Mouse (Mus musculus) embryonic facial prominence, embryonic 11.5 days (tissue): Measurements from ENCODE around the gene Slc41a3. TPM values are rescaled to one million over a fixed set of nuclear protein-coding genes. Genes with fewer than 3 reads are reported as not detected.
"Not testable (repeated sequence)": the region's sequence is repeated elsewhere in the genome, so short reads cannot be mapped to it uniquely, and the experiment has no call there.

ENCODE experiments used
- ATAC-seq: fragments of 200-750 bp; cut with Nextera tagmentation; replicated peaks from 2 replicates; pipeline ENCODE4 v1.8.0; 2017; ENCODE audit warnings: low read depth; ENCODE audit not compliant: insufficient number of reproducible peaks, low FRiP score, low TSS enrichment
- DNase-seq: peaks from one replicate; pipeline ENCODE4 v3.0.0-alpha.2; 2015; ENCODE audit warnings: low spot score
- H3K27ac ChIP-seq: fragments of 300-500 bp; sonication (generic); replicated peaks from 2 replicates; pipeline ENCODE4 v1.5.1; 2014; ENCODE audit warnings: mild to moderate bottlenecking, low read depth, low read length, control low read depth
- H3K27me3 ChIP-seq: fragments of 300-500 bp; sonication (generic); 2 replicates; pipeline ENCODE4 v1.6.1; 2014; ENCODE audit warnings: mild to moderate bottlenecking, low read length, moderate library complexity, mixed read lengths; ENCODE audit not compliant: control insufficient read depth, insufficient read depth
- H3K36me3 ChIP-seq: fragments of 300-500 bp; sonication (generic); replicated peaks from 2 replicates; pipeline ENCODE4 v1.6.1; 2014; ENCODE audit warnings: low read depth, mild to moderate bottlenecking, low read length, moderate library complexity, mixed read lengths; ENCODE audit not compliant: control insufficient read depth, insufficient read depth
- H3K4me1 ChIP-seq: fragments of 300-500 bp; sonication (generic); 2 replicates; pipeline ENCODE4 v1.6.1; 2014; ENCODE audit warnings: low read length, mixed read lengths; ENCODE audit not compliant: control insufficient read depth, insufficient read depth
- H3K4me2 ChIP-seq: fragments of 300-500 bp; sonication (generic); 2 replicates; pipeline ENCODE4 v1.6.1; 2014; ENCODE audit warnings: low read depth, mild to moderate bottlenecking, control low read depth, low read length, moderate library complexity
- H3K4me3 ChIP-seq: fragments of 300-500 bp; sonication (generic); 2 replicates; pipeline ENCODE4 v1.5.1; 2014; ENCODE audit warnings: low read depth, low read length, control low read depth
- H3K9ac ChIP-seq: fragments of 300-500 bp; sonication (generic); replicated peaks from 2 replicates; pipeline ENCODE4 v1.6.1; 2014; ENCODE audit warnings: mild to moderate bottlenecking, control low read depth, low read length
- H3K9me3 ChIP-seq: fragments of 300-500 bp; sonication (generic); replicated peaks from 2 replicates; pipeline ENCODE4 v1.6.1; 2016; ENCODE audit warnings: mild to moderate bottlenecking, low read length, inconsistent platforms, mixed read lengths; ENCODE audit not compliant: control insufficient read depth
- WGBS: fragments of 180-500 bp; shearing (Covaris S2); extraction: QIAGEN DNeasy Blood & Tissue Kit; methylation state at CpG from one replicate; pipeline ENCODE4 v1.1.7; 2014; 5-methylcytosine and 5-hydroxymethylcytosine counted together
- polyA plus RNA-seq: library from polyadenylated mRNA; unstranded; fragments of >200 nt; fragmentation: Nextera tagmentation; extraction: Ambion mirVana; gene quantifications from 2 replicates; pipeline ENCODE4 v1.2.1, GENCODE M21; 2014

The Slc41a3 gene
- polyA plus RNA-seq, 1 experiment from 2014 or later = 2.5 TPM

GRCm38 (mm10) chr6:90627556-90627955 lies 23.0 kb downstream of the Slc41a3 start:
- H3K27ac ChIP-seq = no peak overlapping the region
- DNase-seq (no peak), ATAC-seq (no peak)
- no peak overlapping the region for H3K4me2 ChIP-seq
- WGBS = 87% methylated on average over 4 of the region's 4 CpGs
- H3K9me3 ChIP-seq = no peaks in the 10 kb centered on the region
- H3K4me1 ChIP-seq = no peaks in the 10 kb centered on the region
- no peak overlapping the region for H3K4me3 ChIP-seq
- H3K27me3 ChIP-seq = no peaks in the 10 kb centered on the region
- no peaks in the 10 kb centered on the region for H3K36me3 ChIP-seq
- H3K9ac ChIP-seq = no peak overlapping the region

GRCm38 (mm10) chr6:90629506-90629905 lies 25.0 kb downstream of the Slc41a3 start:
- no peak overlapping the region for H3K9ac ChIP-seq
- no peaks in the 10 kb centered on the region for H3K36me3 ChIP-seq
- no peak overlapping the region for H3K27ac ChIP-seq
- H3K4me1 ChIP-seq = no peaks in the 10 kb centered on the region
- DNase-seq (no peak), ATAC-seq (no peak)
- H3K4me2 ChIP-seq = no peak overlapping the region
- H3K27me3 ChIP-seq = no peaks in the 10 kb centered on the region
- no peaks in the 10 kb centered on the region for H3K9me3 ChIP-seq
- H3K4me3 ChIP-seq = no peak overlapping the region
- 84% methylated on average over 6 of the region's 6 CpGs for WGBS

GRCm38 (mm10) chr6:90630427-90630826 lies 25.9 kb downstream of the Slc41a3 start:
- Histone ChIP-seq H3K36me3 (no peaks in the 10 kb centered on the region), H3K9ac (no peak overlapping the region), H3K4me1 (no peaks in the 10 kb centered on the region; the same call in 1 of the 2 replicates), H3K4me2 (no peak overlapping the region), H3K27ac (no peak overlapping the region), H3K9me3 (no peaks in the 10 kb centered on the region), H3K4me3 (no peak overlapping the region), H3K27me3 (no peaks in the 10 kb centered on the region)
- DNase-seq = no peak
- ATAC-seq = no peak
- WGBS = 90% methylated on average over 7 of the region's 7 CpGs

GRCm38 (mm10) chr6:90632526-90632925 lies 28.0 kb downstream of the Slc41a3 start:
- not testable (repeated sequence) for DNase-seq, ATAC-seq, H3K36me3 ChIP-seq, H3K4me2 ChIP-seq, H3K9me3 ChIP-seq, H3K27ac ChIP-seq, H3K4me1 ChIP-seq, H3K4me3 ChIP-seq, H3K27me3 ChIP-seq, H3K9ac ChIP-seq
- 71% methylated on average over 3 of the region's 3 CpGs for WGBS

GRCm38 (mm10) chr6:90635081-90635480 lies 30.6 kb downstream of the Slc41a3 start:
- no peaks in the 10 kb centered on the region for H3K27me3 ChIP-seq
- H3K4me1 ChIP-seq = no peaks in the 10 kb centered on the region; the same call in 1 of the 2 replicates
- no peaks in the 10 kb centered on the region for H3K36me3 ChIP-seq
- ATAC-seq (no peak), DNase-seq (no peak)
- H3K9ac ChIP-seq = no peak overlapping the region
- WGBS = 32% methylated on average over 4 of the region's 4 CpGs
- no peak overlapping the region for H3K27ac ChIP-seq
- no peak overlapping the region for H3K4me3 ChIP-seq
- H3K9me3 ChIP-seq = no peaks in the 10 kb centered on the region
- no peak overlapping the region for H3K4me2 ChIP-seq

- Histone ChIP-seq H3K4me3 (no peak overlapping the region), H3K9ac (no peak overlapping the region), H3K4me1 (no peaks in the 10 kb centered on the region; the same call in 1 of the 2 replicates), H3K4me2 (no peak overlapping the region), H3K27me3 (no peaks in the 10 kb centered on the region), H3K36me3 (no peaks in the 10 kb centered on the region), H3K27ac (no peak overlapping the region), H3K9me3 (no peaks in the 10 kb centered on the region)
- no peak for ATAC-seq
- WGBS = 68% methylated on average over 3 of the region's 3 CpGs
- DNase-seq = no peak
Measured at GRCm38 (mm10) chr6:90635611-90636010, 31.1 kb downstream of the Slc41a3 start.

GRCm38 (mm10) chr6:90643057-90643456 lies 38.5 kb downstream of the Slc41a3 start:
- H3K27me3 ChIP-seq = no peaks in the 10 kb centered on the region
- no peaks in the 10 kb centered on the region for H3K4me1 ChIP-seq
- H3K9ac ChIP-seq = no peak overlapping the region
- WGBS = 81% methylated on average over 3 of the region's 3 CpGs
- H3K36me3 ChIP-seq = no peaks in the 10 kb centered on the region
- H3K4me3 ChIP-seq = no peak overlapping the region
- no peaks in the 10 kb centered on the region for H3K9me3 ChIP-seq
- no peak overlapping the region for H3K27ac ChIP-seq
- H3K4me2 ChIP-seq = no peak overlapping the region
- no peak for DNase-seq
- no peak for ATAC-seq

GRCm38 (mm10) chr6:90644965-90645364 lies 40.4 kb downstream of the Slc41a3 start:
- Histone ChIP-seq H3K4me3 (no peak overlapping the region), H3K4me2 (no peak overlapping the region), H3K27me3 (no peaks in the 10 kb centered on the region), H3K9me3 (no peaks in the 10 kb centered on the region), H3K9ac (no peak overlapping the region), H3K4me1 (no peaks in the 10 kb centered on the region), H3K27ac (no peak overlapping the region), H3K36me3 (no peaks in the 10 kb centered on the region)
- DNase-seq (no peak), ATAC-seq (no peak)
- WGBS = 82% methylated on average over 4 of the region's 4 CpGs
